Mouse (Mus musculus) forebrain, embryonic 11.5 days (tissue): Measurements from ENCODE around the gene Nup98. TPM values are rescaled to one million over a fixed set of nuclear protein-coding genes. Genes with fewer than 3 reads are reported as not detected.

Experiments
- ATAC-seq: fragments of 200-750 bp; cut with Nextera tagmentation; replicated peaks from 2 replicates; pipeline ENCODE4 v1.8.0; 2017; ENCODE audit warnings: moderate TSS enrichment; ENCODE audit not compliant: low FRiP score
- DNase-seq: peaks from one replicate; pipeline ENCODE4 v3.0.0-alpha.2; 2017; ENCODE audit warnings: low spot score
- H3K27ac ChIP-seq: fragments of 300-500 bp; sonication (generic); 2 replicates; pipeline ENCODE4 v1.5.1; 2014; ENCODE audit warnings: low read depth, low read length
- H3K27me3 ChIP-seq: fragments of 300-500 bp; sonication (generic); 2 replicates; pipeline ENCODE4 v1.6.1; 2014; ENCODE audit warnings: mild to moderate bottlenecking, low read length, mixed read lengths; ENCODE audit not compliant: control insufficient read depth, insufficient read depth
- H3K36me3 ChIP-seq: fragments of 300-500 bp; sonication (generic); 2 replicates; pipeline ENCODE4 v1.6.1; 2014; ENCODE audit warnings: mild to moderate bottlenecking, low read length, moderate library complexity, mixed read lengths; ENCODE audit not compliant: control insufficient read depth, insufficient read depth
- H3K4me1 ChIP-seq: fragments of 300-500 bp; sonication (generic); replicated peaks from 2 replicates; pipeline ENCODE4 v1.6.1; 2014; ENCODE audit warnings: low read length, mixed read lengths; ENCODE audit not compliant: control insufficient read depth, insufficient read depth
- H3K4me2 ChIP-seq: fragments of 300-500 bp; sonication (generic); 2 replicates; pipeline ENCODE4 v1.6.1; 2014; ENCODE audit warnings: low read depth, mild to moderate bottlenecking, low read length, moderate library complexity, mixed read lengths; ENCODE audit not compliant: severe bottlenecking
- H3K4me3 ChIP-seq: fragments of 300-500 bp; sonication (generic); 2 replicates; pipeline ENCODE4 v1.5.1; 2014; ENCODE audit warnings: low read depth, low read length
- H3K9ac ChIP-seq: fragments of 300-500 bp; sonication (generic); 2 replicates; pipeline ENCODE4 v1.6.1; 2014; ENCODE audit warnings: low read length
- H3K9me3 ChIP-seq: fragments of 300-500 bp; sonication (generic); 2 replicates; pipeline ENCODE4 v1.6.1; 2016; ENCODE audit warnings: low read length, mixed read lengths; ENCODE audit not compliant: control insufficient read depth
- WGBS: fragments of 180-500 bp; shearing (Covaris S2); extraction: QIAGEN DNeasy Blood & Tissue Kit; methylation state at CpG from one replicate; pipeline ENCODE4 v1.1.7; 2014; 5-methylcytosine and 5-hydroxymethylcytosine counted together
- polyA plus RNA-seq: library from polyadenylated mRNA; unstranded; fragments of >200 nt; fragmentation: Nextera tagmentation; extraction: Ambion mirVana; gene quantifications from 2 replicates; pipeline ENCODE4 v1.2.1, GENCODE M21; 2014

The Nup98 gene
- polyA plus RNA-seq, 1 experiment from 2014 or later = 50.0 TPM

GRCm38 (mm10) chr7:102242371-102242770, 32.4 kb upstream of the Nup98 start:
- 87% methylated on average over 5 of the region's 5 CpGs for WGBS
- no peaks in the 10 kb centered on the region; the same call in 1 of the 2 replicates for H3K36me3 ChIP-seq

GRCm38 (mm10) chr7:102239591-102239990, 29.6 kb upstream of the Nup98 start:
- H3K27ac ChIP-seq = no peak overlapping the region
- no peak overlapping the region for H3K4me3 ChIP-seq
- no peaks in the 10 kb centered on the region; the same call in 1 of the 2 replicates for H3K36me3 ChIP-seq
- H3K9me3 ChIP-seq = no peaks in the 10 kb centered on the region
- H3K9ac ChIP-seq = no peak overlapping the region
- H3K4me1 ChIP-seq = no peaks in the 10 kb centered on the region
- H3K27me3 ChIP-seq = no peaks in the 10 kb centered on the region
- 93% methylated on average over 16 of the region's 16 CpGs for WGBS
- ATAC-seq (no peak), DNase-seq (no peak)
- no peak overlapping the region for H3K4me2 ChIP-seq

More at GRCm38 (mm10) chr7:102242371-102242770, 32.4 kb upstream of the Nup98 start:
- DNase-seq (no peak), ATAC-seq (no peak)
- Histone ChIP-seq H3K4me2 (no peak overlapping the region), H3K4me3 (no peak overlapping the region), H3K4me1 (no peaks in the 10 kb centered on the region; the same call in 1 of the 2 replicates), H3K9ac (no peak overlapping the region), H3K27ac (no peak overlapping the region), H3K27me3 (no peaks in the 10 kb centered on the region), H3K9me3 (no peaks in the 10 kb centered on the region)

DNA sequence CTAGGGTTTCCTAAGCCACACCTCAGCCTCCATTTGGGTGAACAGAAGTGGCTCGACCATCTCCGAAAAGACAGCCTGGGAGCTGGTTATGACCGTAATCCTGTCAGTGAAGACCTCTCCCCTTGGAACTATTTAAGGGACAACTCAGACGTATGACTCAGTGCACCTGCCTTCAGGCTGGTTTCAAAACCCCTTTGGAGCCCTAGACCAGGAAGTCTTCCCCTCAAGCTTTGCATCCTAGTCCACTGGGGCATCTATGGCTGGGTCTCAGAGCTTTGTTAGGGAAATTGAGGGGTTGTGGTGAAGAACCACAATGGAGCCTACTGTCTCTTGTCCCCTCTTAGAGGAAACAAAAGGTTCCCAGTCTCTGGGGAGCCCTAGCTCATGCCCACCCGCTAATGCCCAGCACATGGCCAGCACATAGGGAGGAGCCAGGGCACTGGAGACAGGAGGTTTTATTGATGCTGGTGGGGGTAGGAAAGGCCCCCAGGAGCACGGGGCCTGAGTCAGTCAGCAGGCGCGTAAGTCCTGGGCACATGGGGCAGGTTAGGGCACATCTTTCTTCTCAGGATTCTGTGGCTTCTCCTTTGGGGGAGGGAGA, 28.8 kb upstream of the Nup98 start:
- 93% methylated on average over 8 of the region's 8 CpGs for WGBS
- DNase-seq (no peak), ATAC-seq (no peak)
- Histone ChIP-seq H3K27me3 (no peaks in the 10 kb centered on the region), H3K36me3 (no peaks in the 10 kb centered on the region; the same call in 1 of the 2 replicates), H3K27ac (no peak overlapping the region), H3K9ac (no peak overlapping the region), H3K4me2 (no peak overlapping the region), H3K4me1 (no peaks in the 10 kb centered on the region), H3K4me3 (no peak overlapping the region), H3K9me3 (no peaks in the 10 kb centered on the region)

DNA sequence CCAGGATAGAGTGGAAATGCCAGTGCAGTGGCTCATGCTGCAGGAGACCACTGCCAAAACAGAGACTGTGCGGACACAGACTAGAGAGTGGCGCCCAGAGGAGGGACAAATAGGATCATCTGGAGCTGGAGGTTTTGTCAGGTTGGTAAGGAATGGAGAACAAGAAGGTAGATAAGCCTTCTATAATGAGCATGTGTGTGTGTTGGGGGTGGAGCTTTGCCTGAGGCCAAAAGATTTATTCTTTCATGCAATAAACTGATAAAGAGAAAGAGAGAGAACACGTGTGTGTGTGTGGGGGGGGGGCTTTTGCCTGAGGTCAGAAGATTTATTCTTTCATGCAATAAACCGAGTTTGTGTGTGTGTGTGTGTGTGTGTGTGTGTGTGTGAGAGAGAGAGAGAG, 23.1 kb upstream of the Nup98 start:
- Histone ChIP-seq H3K4me1 (no peaks in the 10 kb centered on the region), H3K36me3 (no peaks in the 10 kb centered on the region; the same call in 1 of the 2 replicates), H3K9me3 (no peaks in the 10 kb centered on the region), H3K4me3 (no peak overlapping the region), H3K4me2 (no peak overlapping the region), H3K9ac (no peak overlapping the region), H3K27ac (no peak overlapping the region), H3K27me3 (no peaks in the 10 kb centered on the region)
- WGBS = 85% methylated on average over 4 of the region's 4 CpGs
- ATAC-seq (no peak), DNase-seq (no peak)

DNA sequence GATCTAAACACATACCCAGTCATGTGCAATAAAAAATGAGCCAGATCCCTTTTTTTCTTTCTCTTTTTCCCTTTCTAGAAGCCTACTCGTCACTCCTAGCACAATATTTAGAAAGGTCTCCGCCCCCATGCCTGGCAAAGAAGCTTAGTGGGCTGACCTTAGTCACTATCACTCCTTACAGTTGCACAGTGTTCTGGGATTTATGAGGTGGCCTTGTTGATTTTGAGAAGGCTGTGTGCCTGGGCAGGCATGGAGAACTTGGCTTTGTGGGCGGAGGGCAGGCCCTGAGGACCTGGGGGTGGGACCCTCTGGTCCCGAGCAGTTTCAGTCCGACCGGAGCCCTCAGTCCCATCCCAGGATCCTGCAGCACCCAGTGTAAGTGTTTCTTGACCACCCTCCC, 19.8 kb upstream of the Nup98 start:
- Histone ChIP-seq H3K9ac (no peak overlapping the region), H3K36me3 (no peaks in the 10 kb centered on the region), H3K4me1 (no peaks in the 10 kb centered on the region), H3K4me2 (no peak overlapping the region), H3K9me3 (no peaks in the 10 kb centered on the region), H3K27ac (no peak overlapping the region), H3K4me3 (no peak overlapping the region), H3K27me3 (no peaks in the 10 kb centered on the region)
- WGBS = 96% methylated on average over 6 of the region's 6 CpGs
- DNase-seq = no peak
- no peak for ATAC-seq

DNA sequence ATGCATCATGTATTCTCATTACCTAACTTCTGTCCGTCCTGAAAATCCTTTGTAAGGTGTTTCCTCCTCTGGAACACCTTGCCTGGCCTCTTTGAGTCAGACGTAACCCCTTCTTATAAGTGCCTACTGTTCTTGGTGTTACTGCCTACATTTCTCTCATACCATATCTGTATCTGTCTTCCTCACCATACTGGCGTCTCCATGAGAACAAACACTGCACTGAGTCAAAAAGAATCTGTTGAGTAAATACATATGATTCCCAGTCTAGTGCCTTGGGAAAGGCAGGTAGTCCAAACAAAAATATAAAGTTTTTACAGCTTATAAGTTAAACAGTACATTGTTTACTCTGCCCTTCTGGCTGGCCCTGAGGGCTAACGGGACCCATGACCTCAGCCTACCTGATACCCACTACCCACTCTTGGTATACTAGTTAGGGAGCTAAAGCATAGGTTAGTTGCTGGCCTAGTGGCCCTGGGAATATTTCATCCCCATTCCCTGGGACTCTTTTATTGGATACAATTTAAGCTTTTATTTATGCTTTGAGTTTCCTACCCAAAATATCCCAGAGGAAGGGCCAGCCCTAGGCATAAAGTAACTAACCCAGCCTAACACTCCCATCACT, 18.2 kb upstream of the Nup98 start:
- Histone ChIP-seq H3K36me3 (no peaks in the 10 kb centered on the region), H3K4me1 (no peaks in the 10 kb centered on the region; the same call in 1 of the 2 replicates), H3K27me3 (no peaks in the 10 kb centered on the region), H3K27ac (no peak overlapping the region), H3K4me3 (no peak overlapping the region), H3K9me3 (no peaks in the 10 kb centered on the region), H3K4me2 (no peak overlapping the region), H3K9ac (no peak overlapping the region)
- ATAC-seq = no peak
- DNase-seq = no peak
- WGBS = 94% methylated on average over 4 of the region's 4 CpGs

DNA sequence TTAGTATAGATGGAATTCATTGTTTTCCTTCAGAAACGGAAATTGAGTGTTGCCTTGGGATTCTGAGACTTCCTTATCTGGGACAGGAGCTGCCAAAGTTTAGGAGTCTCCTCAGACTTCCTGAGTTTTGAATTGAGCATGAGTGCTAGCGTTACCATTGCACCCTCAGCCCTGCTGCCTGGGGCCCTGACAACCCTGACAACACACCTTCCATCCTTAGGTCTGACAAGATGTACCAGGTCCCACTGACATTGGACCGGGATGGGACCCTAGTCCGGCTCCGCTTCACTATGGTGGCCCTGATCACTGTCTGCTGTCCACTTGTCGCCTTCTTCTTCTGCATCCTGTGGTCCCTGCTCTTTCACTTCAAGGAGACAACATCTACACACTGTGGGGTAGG, 16.1 kb upstream of the Nup98 start:
- Histone ChIP-seq H3K27ac (no peak overlapping the region), H3K4me1 (peaks cover 4% of the 10 kb centered on the region; the same call in 1 of the 2 replicates), H3K9ac (no peak overlapping the region), H3K36me3 (no peaks in the 10 kb centered on the region), H3K9me3 (no peaks in the 10 kb centered on the region), H3K4me2 (no peak overlapping the region), H3K4me3 (no peak overlapping the region), H3K27me3 (no peaks in the 10 kb centered on the region)
- no peak for DNase-seq
- ATAC-seq = no peak
- 95% methylated on average over 6 of the region's 6 CpGs for WGBS

DNA sequence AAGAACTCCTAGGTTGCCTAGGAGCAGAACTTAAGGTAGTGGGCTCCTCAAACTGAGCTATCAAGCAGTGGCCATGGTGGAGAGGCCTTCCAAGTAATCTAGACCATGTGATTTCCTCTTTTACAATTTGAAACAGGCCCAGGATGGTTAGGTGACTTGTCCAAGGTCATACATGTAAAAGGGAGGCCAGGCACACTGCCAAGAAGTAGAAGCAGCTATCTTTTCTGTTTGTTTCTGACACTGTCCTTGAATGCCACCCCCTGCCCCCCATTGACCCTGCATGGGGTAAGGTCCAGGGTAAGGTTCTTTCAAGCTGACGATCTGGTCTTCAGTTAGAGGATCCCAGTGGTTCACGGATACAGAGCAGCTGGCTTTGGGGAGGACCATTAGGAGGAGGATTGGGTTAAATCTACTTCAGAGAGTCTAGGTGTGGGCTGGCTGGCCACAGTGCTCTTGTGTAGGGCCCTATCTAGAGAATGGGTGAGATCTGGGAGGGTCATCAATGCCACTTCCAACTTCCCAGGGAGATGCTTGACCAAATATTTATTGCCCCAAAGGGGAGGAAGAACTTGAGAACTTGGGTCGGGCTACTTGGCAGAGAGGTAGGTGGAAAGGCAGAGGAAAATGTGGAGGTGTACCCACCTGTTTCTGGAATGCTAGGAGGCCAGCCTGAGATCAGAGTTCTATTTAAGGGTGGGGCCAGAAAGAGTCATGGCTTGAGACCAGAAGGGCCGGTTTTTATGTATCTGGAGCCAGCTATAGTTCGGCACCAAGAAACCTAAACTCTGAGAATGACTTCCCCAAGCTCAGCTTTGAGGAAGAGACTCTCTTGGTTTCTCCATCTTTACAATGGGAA, 14.1 kb upstream of the Nup98 start:
- Histone ChIP-seq H3K4me3 (no peak overlapping the region), H3K27ac (no peak overlapping the region), H3K9me3 (no peaks in the 10 kb centered on the region), H3K4me2 (no peak overlapping the region), H3K4me1 (peaks cover 4% of the 10 kb centered on the region; the same call in 1 of the 2 replicates), H3K36me3 (no peaks in the 10 kb centered on the region), H3K27me3 (no peaks in the 10 kb centered on the region), H3K9ac (no peak overlapping the region)
- 91% methylated on average over 5 of the region's 5 CpGs for WGBS
- no peak for DNase-seq
- ATAC-seq = no peak
